Mouse (Mus musculus): ENCODE data around the gene Fut9. TPM values are rescaled to one million over a fixed set of nuclear protein-coding genes. Genes with fewer than 3 reads are reported as not detected.

Gene Fut9
- total and polyA plus RNA-seq, 3 experiments, result 0.49 TPM; not detected in 2

- H3K4me1 ChIP-seq (ENCODE audit: insufficient read depth, low read depth, low read length), result no peaks in the 10 kb centered on the region; the same call in 1 of the 2 replicates
- H3K4me3 ChIP-seq (ENCODE audit: low read depth, low read length), result no peak overlapping the region
- H3K36me3 ChIP-seq (replicated peaks), result no peaks in the 10 kb centered on the region
- TF ChIP-seq CTCF (IDR thresholded peaks at IDR 0.05; ENCODE audit: low read depth, low read length), result no peak
- no peak for TF ChIP-seq GATA1 (IDR thresholded peaks at IDR 0.05; ENCODE audit: borderline replicate concordance, low read length)
- TF ChIP-seq TAL1 (conservative IDR thresholded peaks at IDR 0.05; ENCODE audit: low read depth, low read length), result no peak
- TF ChIP-seq POLR2AphosphoS5 (IDR thresholded peaks at IDR 0.05; ENCODE audit: insufficient replicate concordance, low read depth, low read length), result no peak
- no peak for TF ChIP-seq GATA2 (IDR thresholded peaks at IDR 0.05; ENCODE audit: borderline replicate concordance, low read depth, low read length)
- ATAC-seq (ENCODE audit: extremely low read depth, insufficient number of reproducible peaks, low FRiP score, poor library complexity, severe bottlenecking), result no peak
- H3K9me3 ChIP-seq (replicated peaks), result no peaks in the 10 kb centered on the region
- no peak for DNase-seq (ENCODE audit: low spot score)
- H3K27me3 ChIP-seq (ENCODE audit: insufficient read depth, low read length), result no peaks in the 10 kb centered on the region
Observed at GRCm38 (mm10) chr4:25664196-25664595, 135.8 kb downstream of the Fut9 start.

GRCm38 (mm10) chr4:25661204-25661727, 138.8 kb downstream of the Fut9 start:
- no peaks in the 10 kb centered on the region for H3K36me3 ChIP-seq (replicated peaks)
- DNase-seq (ENCODE audit: low spot score) (no peak), ATAC-seq (ENCODE audit: extremely low read depth, insufficient number of reproducible peaks, low FRiP score, poor library complexity, severe bottlenecking) (no peak)
- H3K4me3 ChIP-seq (ENCODE audit: low read depth, low read length), result no peak overlapping the region
- no peak for TF ChIP-seq POLR2AphosphoS5 (IDR thresholded peaks at IDR 0.05; ENCODE audit: insufficient replicate concordance, low read depth, low read length)
- no peak for TF ChIP-seq CTCF (IDR thresholded peaks at IDR 0.05; ENCODE audit: low read depth, low read length)
- TF ChIP-seq TAL1 (conservative IDR thresholded peaks at IDR 0.05; ENCODE audit: low read depth, low read length), result no peak
- no peak for TF ChIP-seq GATA2 (IDR thresholded peaks at IDR 0.05; ENCODE audit: borderline replicate concordance, low read depth, low read length)
- TF ChIP-seq GATA1 (IDR thresholded peaks at IDR 0.05; ENCODE audit: borderline replicate concordance, low read length), result no peak
- no peaks in the 10 kb centered on the region for H3K4me1 ChIP-seq (ENCODE audit: insufficient read depth, low read depth, low read length)
- no peaks in the 10 kb centered on the region for H3K27me3 ChIP-seq (ENCODE audit: insufficient read depth, low read length)
- no peaks in the 10 kb centered on the region for H3K9me3 ChIP-seq (replicated peaks)

- no peak for DNase-seq (ENCODE audit: low spot score)
- TF ChIP-seq GATA1 (IDR thresholded peaks at IDR 0.05; ENCODE audit: borderline replicate concordance, low read length) (no peak), CTCF (IDR thresholded peaks at IDR 0.05; ENCODE audit: low read depth, low read length) (no peak), POLR2AphosphoS5 (IDR thresholded peaks at IDR 0.05; ENCODE audit: insufficient replicate concordance, low read depth, low read length) (no peak), TAL1 (conservative IDR thresholded peaks at IDR 0.05; ENCODE audit: low read depth, low read length) (no peak), GATA2 (IDR thresholded peaks at IDR 0.05; ENCODE audit: borderline replicate concordance, low read depth, low read length) (no peak)
- no peak for ATAC-seq (ENCODE audit: extremely low read depth, insufficient number of reproducible peaks, low FRiP score, poor library complexity, severe bottlenecking)
- Histone ChIP-seq H3K36me3 (replicated peaks) (no peaks in the 10 kb centered on the region), H3K4me3 (ENCODE audit: low read depth, low read length) (no peak overlapping the region), H3K9me3 (replicated peaks) (no peaks in the 10 kb centered on the region), H3K4me1 (ENCODE audit: insufficient read depth, low read depth, low read length) (no peaks in the 10 kb centered on the region), H3K27me3 (ENCODE audit: insufficient read depth, low read length) (no peaks in the 10 kb centered on the region)
Observed at GRCm38 (mm10) chr4:25658792-25659191, 141.3 kb downstream of the Fut9 start.

- H3K4me1 ChIP-seq (ENCODE audit: insufficient read depth, low read depth, low read length), result no peaks in the 10 kb centered on the region
- DNase-seq (ENCODE audit: low spot score), result no peak
- no peaks in the 10 kb centered on the region for H3K9me3 ChIP-seq (replicated peaks)
- no peak for TF ChIP-seq GATA2 (IDR thresholded peaks at IDR 0.05; ENCODE audit: borderline replicate concordance, low read depth, low read length)
- no peak for TF ChIP-seq TAL1 (conservative IDR thresholded peaks at IDR 0.05; ENCODE audit: low read depth, low read length)
- no peak for TF ChIP-seq POLR2AphosphoS5 (IDR thresholded peaks at IDR 0.05; ENCODE audit: insufficient replicate concordance, low read depth, low read length)
- TF ChIP-seq CTCF (IDR thresholded peaks at IDR 0.05; ENCODE audit: low read depth, low read length), result no peak
- TF ChIP-seq GATA1 (IDR thresholded peaks at IDR 0.05; ENCODE audit: borderline replicate concordance, low read length), result no peak
- H3K27me3 ChIP-seq (ENCODE audit: insufficient read depth, low read length), result no peaks in the 10 kb centered on the region
- H3K36me3 ChIP-seq (replicated peaks), result no peaks in the 10 kb centered on the region
- no peak for ATAC-seq (ENCODE audit: extremely low read depth, insufficient number of reproducible peaks, low FRiP score, poor library complexity, severe bottlenecking)
- H3K4me3 ChIP-seq (ENCODE audit: low read depth, low read length), result no peak overlapping the region
Observed at GRCm38 (mm10) chr4:25651902-25652301, 148.1 kb downstream of the Fut9 start.

- Histone ChIP-seq H3K36me3 (replicated peaks) (no peaks in the 10 kb centered on the region), H3K27me3 (ENCODE audit: insufficient read depth, low read length) (no peaks in the 10 kb centered on the region), H3K4me3 (ENCODE audit: low read depth, low read length) (no peak overlapping the region), H3K4me1 (ENCODE audit: insufficient read depth, low read depth, low read length) (peaks cover 22% of the 10 kb centered on the region), H3K9me3 (replicated peaks) (no peaks in the 10 kb centered on the region)
- TF ChIP-seq GATA2 (IDR thresholded peaks at IDR 0.05; ENCODE audit: borderline replicate concordance, low read depth, low read length) (no peak), POLR2AphosphoS5 (IDR thresholded peaks at IDR 0.05; ENCODE audit: insufficient replicate concordance, low read depth, low read length) (no peak), CTCF (IDR thresholded peaks at IDR 0.05; ENCODE audit: low read depth, low read length) (no peak), GATA1 (IDR thresholded peaks at IDR 0.05; ENCODE audit: borderline replicate concordance, low read length) (no peak), TAL1 (conservative IDR thresholded peaks at IDR 0.05; ENCODE audit: low read depth, low read length) (no peak)
- DNase-seq (ENCODE audit: low spot score) (no peak), ATAC-seq (ENCODE audit: extremely low read depth, insufficient number of reproducible peaks, low FRiP score, poor library complexity, severe bottlenecking) (no peak)
Observed at GRCm38 (mm10) chr4:25648107-25648506, 151.9 kb downstream of the Fut9 start.

- peaks cover 27% of the 10 kb centered on the region for H3K4me1 ChIP-seq (ENCODE audit: insufficient read depth, low read depth, low read length)
- H3K27me3 ChIP-seq (ENCODE audit: insufficient read depth, low read length), result no peaks in the 10 kb centered on the region
- H3K9me3 ChIP-seq (replicated peaks), result no peaks in the 10 kb centered on the region
Observed at GRCm38 (mm10) chr4:25647593-25647992, 152.5 kb downstream of the Fut9 start.

More at GRCm38 (mm10) chr4:25647593-25647992, 152.5 kb downstream of the Fut9 start:
- Histone ChIP-seq H3K36me3 (replicated peaks) (no peaks in the 10 kb centered on the region), H3K4me3 (ENCODE audit: low read depth, low read length) (no peak overlapping the region)
- DNase-seq (ENCODE audit: low spot score) (no peak), ATAC-seq (ENCODE audit: extremely low read depth, insufficient number of reproducible peaks, low FRiP score, poor library complexity, severe bottlenecking) (no peak)
- TF ChIP-seq POLR2AphosphoS5 (IDR thresholded peaks at IDR 0.05; ENCODE audit: insufficient replicate concordance, low read depth, low read length), result no peak
- TF ChIP-seq TAL1 (conservative IDR thresholded peaks at IDR 0.05; ENCODE audit: low read depth, low read length), result no peak

Data from G1E (cell line).